Mouse (Mus musculus) gastrocnemius, adult 18-20 months (tissue): ENCODE data around the gene Stx17. TPM values are rescaled to one million over a fixed set of nuclear protein-coding genes. Genes with fewer than 3 reads are reported as not detected.
A peak's percentile ranks its signal among the peaks of the same experiment; 100 is the strongest.

ENCODE experiments used
- DNase-seq: peaks from one replicate; pipeline ENCODE4 v3.0.0; 2021; ENCODE audit warnings: low spot score
- long read RNA-seq, 2 experiments: library from polyadenylated mRNA; stranded (forward); transcript quantifications; one replicate each; pipeline ENCODE4 v2.0.0; 2021
- total RNA-seq, 2 experiments: library from RNA; stranded (reverse); gene quantifications; 2 replicates each; pipeline ENCODE4 v1.2.3; 2021

Gene Stx17
- total RNA-seq = 10 to 100 TPM; 24.0 to 27.4 TPM
- long read RNA-seq, experiment 1, full-length matches to known transcripts = 8 of 18 reads
- long read RNA-seq, experiment 1, partial matches to known transcripts = 3 of 18 reads
- long read RNA-seq, experiment 1, other reads (novel, unspliced or antisense) = 7 of 18 reads
- long read RNA-seq, experiment 2, full-length matches to known transcripts = 10 of 15 reads
- long read RNA-seq, experiment 2, partial matches to known transcripts = 0 of 15 reads
- long read RNA-seq, experiment 2, other reads (novel, unspliced or antisense) = 5 of 15 reads

DNA sequence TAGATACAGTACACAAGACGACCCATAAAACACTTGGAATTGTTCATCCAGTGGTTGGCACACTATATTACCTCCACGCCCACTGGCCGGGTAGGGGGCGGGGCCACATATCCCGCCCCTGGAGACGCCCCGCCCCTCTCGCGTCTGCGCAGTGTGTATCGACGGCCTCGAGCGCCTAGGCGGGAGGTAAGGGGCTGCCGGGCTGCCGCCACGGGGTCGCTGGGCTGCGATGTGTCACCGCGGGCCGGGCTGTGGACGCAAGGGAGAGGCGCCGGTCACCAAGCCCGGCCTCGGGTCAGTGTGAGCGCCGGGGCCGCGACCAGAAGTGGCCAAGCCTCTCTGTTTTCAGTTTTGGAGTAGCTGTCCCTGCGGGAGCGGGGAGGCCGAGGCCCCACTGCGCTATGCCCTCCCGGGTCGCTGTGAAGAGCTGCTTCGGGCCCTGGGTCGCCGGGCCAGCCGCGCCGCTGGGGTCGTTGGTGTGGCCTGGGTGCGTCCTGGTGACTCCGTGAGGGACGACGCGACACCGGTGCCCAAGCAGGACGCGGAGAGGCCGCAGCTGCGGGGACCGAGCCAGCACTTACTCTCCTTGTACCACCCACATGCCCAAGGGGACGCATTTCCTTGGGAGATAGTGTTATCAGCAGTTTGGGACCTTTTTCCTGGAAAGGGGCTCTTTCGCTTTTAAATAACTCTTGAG is at the start of gene Stx17:
Stx17 (plus strand) TSS at position 143 of the 697 bp plus-strand sequence.
- peak; percentile 82 for DNase-seq

DNA sequence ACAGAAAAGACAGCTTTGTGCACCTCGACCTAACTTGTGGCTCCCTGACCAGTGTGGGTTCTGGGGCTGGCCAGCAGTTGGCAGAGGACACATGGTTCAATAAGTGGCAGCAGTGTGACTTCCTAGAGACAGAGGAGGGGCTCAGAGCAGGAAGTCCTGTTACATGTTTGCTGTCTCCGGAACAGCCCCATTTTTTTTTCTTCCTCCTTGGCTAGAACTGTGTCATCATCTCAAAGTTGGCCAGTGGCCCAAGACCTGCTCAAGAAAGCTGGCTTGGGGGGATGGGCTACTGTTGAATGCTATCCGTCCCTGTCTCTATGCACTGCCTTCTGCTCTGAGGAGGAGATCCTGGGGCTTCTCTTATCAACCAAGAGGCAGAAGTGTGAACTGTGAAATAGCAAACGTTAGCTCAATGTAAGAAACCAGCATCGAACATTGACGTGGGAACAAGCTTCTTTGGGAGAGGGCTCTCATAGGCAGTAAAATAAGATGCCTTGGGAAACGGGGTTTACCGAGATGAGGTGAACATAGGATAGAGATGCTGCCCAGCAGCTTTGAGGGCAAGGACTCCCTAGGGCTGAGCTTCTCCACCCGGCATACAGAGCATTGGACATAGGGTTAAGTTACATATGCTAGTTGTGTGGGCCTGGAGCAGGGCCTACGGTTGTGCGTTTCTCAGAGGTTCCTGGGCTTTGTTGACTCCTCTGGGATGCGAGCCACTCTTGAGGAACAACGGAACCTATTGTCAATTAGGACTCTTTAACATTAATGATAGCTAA is 47.8 kb upstream of the Stx17 start:
- peak; percentile 10 for DNase-seq

DNA sequence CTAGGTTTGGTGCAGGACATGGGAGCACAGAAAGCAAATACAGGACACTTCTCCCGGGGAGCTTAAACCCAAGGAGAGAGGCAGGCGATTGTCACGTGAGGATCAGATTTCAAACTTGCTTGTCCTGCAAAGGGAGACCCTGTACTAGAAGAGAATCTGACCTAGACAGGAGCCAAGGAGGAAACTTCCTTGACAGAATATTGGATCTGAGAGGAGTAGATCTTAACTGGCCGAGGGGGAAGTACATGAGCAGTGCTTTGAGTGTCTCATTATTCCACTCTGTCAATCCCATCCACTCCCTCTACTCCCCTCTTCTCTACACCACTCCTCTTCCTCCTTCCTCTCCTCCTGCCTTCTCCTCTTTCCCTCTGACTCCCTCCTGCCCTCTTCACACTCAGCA is 46.5 kb upstream of the Stx17 start:
- DNase-seq = no peak

DNA sequence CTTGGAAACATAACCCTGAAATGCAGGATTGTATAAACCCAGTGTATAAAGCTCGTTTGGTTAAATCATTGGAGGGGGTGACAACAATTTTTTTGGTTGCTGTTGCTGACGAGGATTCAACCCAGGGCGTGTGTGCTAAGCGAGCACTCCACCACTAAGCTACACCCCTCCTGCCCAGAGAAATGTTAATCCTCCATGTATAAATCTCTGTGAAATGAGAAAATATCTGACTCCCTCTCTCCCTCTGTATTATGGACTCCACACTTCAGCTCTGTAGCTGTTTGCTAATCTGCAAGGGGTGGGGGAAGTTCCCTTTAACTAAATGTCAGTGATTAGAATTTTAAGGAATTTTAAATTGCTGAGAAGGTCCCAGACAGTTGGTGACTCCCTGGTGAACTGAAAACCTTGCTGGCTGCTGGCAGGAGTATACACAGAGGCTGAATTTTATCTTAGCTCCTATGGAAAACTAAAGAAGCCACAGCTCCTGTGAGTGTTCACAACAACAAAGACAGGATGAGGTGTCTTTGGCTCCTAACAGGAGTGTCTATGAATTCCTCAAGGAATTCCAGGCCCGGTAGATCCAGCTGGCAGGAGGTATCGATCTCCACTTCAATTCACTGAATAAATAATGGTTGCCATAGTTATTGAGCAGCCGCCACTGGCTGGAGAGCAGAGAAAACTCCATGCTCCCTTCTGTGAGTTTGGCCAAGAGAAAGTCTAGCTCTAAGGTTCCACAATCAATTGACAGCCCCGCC is 45.3 kb upstream of the Stx17 start:
- no peak for DNase-seq

DNA sequence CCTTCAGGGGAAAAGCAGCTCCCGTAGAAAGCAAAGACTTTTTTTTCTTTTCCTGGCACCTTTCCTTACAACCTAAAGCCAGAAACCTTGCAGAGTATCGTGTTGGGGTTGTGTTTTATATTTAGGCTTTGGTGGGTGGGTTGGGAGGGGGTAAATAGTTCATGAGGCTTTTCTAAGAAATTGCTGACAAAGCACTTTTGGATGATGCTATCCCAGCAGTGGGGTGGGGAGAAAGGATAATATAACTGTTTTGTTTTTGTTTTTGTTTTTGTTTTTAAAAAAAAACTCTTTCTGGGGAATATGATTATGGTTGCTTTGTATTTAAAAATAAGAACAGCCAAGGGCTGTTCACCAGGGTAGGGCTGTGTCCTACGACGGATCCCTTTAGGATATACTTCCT is 41.3 kb upstream of the Stx17 start:
- no peak for DNase-seq

DNA sequence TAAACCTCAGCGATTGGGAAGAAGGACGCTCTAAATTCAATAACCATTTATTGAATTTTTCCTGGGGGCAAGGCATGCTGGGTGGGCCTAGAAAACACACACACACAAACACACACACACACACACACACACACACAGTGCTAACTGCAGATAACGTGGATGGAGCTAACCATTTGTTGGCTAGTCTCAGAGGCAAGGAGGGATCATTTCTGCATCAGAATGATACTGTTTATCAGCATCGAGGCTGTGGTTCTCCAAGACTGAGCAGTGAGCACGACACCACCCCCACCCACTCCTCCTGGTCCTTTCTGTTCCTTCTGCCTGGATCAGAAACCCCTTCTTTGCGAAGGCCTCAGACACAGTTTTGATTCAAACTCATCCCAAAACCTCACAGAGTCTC is 38.1 kb upstream of the Stx17 start:
- no peak for DNase-seq

DNA sequence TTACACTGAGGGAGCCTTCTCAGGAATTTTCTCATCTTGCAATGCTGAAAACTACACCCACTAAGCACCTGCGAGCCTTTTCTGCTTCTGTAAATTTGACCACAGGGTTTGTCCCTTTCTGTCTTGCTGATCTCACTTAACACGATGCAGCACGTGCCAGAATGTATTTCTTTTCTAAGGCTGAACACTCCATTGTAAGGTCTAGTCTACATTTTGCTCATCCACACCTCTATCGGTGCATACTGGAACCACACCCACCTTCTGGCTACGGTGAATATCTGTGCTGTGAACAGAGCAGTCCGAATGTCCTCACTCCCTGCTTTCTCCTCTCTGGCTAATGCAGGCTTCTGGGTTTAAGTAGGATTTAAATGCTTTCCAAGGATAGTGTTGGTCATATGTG is 37.2 kb upstream of the Stx17 start:
- DNase-seq = no peak

DNA sequence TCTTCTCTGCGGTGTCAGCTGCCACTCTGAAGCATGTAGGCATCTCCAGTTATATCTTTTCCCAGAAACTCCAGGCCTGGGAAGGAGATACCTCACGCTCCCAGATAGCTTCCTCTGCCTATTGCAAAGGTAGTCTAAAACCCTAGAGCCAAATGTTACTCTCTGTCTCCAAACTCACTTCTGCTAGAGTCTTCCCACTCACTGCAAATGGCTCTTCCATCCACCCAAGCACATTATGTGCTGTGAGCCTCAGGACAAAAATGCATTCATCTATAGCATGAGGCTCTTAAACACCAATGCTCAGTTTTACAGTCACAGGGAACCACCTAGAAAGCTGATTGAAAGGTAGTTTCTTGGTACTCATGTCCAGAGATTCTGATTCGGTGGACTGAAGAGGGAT is 31.5 kb upstream of the Stx17 start:
- DNase-seq = no peak

DNA sequence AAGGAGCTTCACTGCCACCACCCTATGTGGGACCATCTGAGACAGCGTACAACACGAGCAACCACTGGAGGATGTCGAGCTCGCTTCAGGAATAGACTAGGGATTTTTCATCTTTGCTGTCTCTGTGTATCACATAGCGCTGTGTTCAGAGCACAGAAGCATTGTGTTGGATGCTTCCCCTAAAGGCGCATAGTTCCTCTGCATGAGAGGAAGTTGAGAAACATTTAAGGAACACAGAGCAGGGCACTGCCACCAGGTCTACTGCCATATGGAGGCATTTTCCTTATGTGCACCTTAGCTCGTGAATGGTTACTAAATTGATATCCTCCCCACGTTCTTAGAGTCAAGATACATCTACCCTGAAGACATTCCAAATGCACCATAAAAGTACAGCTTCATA is 24.5 kb upstream of the Stx17 start:
- no peak for DNase-seq

DNA sequence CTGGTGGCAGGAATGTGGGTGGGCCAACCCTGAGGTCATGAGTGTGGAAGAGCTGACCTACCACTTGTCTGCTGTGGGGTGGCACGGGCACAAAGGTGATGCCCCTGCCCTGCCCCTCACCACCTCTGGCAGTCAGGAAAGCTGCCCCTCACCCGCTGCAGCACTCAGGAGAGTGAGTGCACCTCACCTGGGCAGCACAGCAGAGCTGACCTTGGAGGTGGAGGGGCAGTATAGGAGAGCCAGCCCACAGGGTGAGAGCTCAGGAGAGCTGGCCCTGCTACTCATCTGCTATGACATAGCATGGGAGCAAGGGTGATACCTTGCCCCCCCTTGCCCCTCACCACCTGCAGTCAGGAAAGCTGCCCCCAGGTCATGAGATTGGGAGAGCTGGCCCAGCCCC is 22.7 kb upstream of the Stx17 start:
- DNase-seq = no peak

DNA sequence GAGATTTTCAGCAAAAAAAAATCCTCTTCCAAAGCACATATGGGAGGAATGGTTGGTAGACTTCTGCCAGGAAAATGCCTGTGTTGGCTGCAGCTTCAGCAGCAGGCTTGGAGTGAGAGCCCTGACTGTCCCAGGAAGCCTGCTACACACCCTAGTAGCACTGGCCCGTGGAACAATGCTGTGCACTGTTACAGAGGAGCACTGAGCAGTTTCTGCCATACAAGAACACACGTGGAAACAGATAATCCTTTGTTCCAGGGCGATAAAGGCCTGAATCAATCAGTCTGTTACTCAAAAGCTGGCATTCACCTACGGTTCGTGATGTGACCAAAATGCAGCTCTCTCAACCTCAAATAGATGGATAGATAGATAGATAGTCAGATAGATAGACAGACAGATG is 19.3 kb upstream of the Stx17 start:
- no peak for DNase-seq

DNA sequence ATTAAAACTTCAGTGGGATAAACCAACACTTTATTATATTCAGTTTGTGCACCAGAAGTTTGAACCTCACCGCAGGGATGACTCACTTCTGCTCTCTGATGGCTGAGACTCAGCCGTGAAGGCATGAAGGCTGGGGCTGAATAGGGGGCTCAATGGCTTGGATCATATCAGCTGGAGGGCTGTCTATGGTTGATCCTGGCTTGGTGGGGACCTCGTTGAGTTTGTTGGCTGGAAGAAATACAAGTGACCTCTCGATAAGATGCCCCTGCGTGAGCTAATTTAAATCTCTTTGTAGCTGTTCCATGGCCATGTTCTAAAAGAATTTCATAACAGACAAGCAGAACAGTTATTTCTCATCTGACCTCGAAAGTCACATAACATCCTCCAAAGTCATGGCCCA is 17.6 kb upstream of the Stx17 start:
- no peak for DNase-seq

DNA sequence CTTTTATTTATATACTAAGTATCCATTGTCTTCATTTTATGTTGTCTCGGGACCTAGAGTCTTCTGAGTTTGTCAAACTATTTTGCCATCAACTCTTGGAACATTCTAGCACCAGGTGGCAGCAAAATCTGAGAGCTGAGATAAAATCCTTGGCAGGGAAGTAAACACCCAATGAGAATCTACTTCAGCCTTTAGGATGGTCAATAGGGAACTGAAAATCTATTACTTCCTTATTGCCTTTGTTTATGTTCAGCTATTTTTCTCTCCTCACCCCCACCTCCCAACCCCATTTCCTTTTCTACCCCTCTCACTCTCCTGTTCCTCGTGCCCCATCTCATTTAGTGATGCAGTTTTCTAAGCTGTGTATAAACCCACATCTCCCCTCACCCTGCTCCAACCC is 16.1 kb upstream of the Stx17 start:
- DNase-seq = no peak

DNA sequence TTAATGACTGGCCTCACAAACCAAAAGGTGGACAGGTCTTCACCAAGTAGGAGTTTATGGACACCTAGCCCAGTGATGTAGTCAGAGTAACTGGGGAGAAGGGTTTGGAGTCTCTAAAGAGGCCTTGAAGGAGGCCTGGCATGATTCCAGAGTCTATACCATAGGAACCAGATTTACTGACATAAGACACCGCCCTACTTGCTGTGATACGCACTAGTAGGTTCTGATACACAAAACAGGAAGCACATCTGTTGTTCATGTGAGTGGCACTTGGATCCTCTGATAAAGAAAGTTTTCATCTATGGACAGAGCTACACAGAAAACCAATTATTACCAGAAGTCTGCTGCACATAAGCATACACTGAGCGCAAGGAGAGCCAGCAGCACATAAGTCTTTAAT is 14.4 kb upstream of the Stx17 start:
- DNase-seq = no peak

DNA sequence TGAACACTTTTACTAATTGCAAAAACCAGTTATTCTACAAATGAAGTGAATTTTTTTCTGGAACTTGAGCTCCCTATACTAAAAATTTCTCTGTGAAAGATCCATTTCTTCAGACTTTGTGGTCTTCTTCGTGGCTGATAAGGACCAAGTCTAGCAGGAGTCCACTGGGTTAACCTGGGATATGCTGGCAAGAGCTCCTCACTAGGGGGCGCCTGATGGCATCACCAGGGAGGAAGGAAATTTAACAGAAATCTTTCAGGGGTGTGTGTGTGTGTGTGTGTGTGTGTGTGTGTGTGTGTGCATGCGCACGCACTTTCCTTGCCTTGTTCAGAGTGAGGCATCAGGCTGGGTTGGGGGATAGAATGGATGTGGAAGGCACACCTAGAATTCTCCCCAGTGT is 8.5 kb upstream of the Stx17 start:
- DNase-seq = peak; percentile 10

DNA sequence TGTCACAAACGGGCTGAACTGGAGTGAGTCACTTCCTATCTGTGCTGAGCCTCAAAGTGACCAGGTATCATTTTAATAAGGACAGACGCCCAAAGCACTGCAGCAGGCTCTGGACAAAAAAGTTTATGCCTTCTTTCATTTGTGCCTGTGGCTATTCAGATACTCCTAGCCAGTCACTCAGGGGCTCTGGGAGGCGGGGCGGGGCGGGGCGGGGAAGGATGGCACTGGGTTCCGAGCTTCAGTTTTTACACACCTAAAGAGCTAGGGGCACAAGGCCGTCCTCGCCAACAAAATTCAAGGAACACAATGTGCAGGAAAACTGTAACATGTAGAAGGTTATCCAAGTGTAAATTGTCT is 321 bp upstream of the Stx17 start:
- no peak for DNase-seq

DNA sequence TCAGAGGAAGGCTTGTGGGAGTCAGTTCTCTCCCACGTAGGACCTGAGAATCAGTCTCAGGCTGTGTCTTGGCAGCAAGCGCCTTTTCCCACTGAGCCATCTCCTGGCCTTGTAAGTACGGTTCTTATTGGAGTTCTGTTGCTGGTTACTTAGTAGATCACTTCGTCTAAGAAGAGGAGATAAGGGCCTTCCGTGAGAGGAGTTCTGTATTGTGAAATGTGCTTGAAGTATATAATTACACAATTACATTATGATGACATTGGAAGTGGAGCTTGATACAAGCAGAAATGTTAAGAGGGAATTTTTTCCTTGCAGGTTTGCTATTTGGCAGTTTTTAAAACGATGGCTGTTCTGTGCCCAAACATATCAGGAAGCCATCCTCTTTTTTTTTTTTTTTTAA is 5.6 kb downstream of the Stx17 start:
- DNase-seq = no peak

DNA sequence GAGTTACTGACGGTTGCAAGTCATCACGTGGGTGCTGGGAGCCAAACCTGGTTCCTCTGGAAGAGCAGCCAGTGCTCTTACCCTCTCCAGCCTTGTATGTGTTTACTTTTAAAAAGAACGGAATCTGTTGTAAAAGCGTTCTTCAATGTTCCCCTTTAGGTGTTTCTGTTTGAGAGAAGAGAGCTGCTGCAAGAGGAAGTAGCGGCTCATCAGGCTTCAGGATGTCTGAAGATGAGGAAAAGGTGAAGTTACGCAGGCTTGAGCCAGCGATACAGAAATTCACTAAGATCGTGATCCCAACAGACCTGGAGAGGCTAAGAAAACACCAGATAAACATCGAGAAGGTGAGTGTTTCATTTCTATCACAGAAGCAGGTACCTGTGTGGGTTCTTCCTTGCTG is 6.9 kb downstream of the Stx17 start:
- no peak for DNase-seq

DNA sequence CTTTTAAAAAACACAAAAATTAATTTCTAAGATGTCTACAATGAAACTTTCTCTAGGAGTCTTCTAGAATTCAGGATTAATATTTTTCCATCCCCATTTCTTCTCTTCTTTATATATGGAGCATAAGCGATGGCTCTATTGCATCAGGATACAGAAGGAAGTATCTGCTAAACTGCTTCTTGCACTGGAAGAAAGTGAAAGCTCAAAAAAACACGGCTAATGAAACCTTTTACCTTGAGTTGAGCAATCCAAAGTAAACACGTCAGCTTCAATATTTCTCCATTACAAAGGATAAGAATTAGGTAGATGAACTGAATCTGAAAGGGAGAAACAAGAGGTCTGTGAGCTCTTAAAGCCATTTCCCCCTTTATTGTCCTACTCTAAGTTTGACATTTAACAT is 8.0 kb downstream of the Stx17 start:
- DNase-seq = no peak

DNA sequence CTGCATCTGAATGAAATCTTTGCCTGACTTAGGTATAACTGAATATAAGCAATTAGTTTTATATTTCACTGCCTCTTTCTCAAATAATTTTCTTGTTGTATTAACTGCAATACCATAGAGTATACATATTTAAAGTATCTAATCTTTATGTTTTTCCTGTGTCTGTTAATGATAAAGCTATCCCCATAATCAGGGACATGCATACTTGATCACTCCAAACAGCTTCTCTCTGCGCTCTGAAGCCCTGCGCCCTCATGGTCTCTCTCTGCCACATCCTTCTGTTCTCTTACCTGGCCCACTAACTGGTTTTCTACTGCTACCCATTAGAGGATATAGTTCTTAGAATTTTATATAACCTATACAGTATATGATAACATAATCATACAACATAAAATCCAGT is 24.8 kb downstream of the Stx17 start:
- no peak for DNase-seq

DNA sequence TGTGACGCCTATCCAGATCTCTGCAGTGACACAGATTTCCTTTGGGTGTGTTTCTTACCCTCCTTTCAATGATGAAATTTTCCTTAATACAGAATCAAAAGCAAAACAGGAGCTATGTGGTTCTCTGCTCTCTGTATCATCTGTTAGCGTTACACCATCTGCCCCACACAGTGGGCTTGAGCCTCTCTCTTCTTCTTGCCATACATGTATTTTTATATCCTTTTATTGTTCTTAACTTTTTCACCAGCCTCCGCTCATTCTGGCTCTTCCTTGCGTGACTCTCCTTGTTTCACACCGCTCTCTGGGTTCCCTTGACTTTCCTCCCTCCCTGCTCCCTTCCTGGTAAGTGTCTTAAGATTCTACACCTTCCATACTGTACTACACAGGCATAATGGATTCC is 28.5 kb downstream of the Stx17 start:
- no peak for DNase-seq

DNA sequence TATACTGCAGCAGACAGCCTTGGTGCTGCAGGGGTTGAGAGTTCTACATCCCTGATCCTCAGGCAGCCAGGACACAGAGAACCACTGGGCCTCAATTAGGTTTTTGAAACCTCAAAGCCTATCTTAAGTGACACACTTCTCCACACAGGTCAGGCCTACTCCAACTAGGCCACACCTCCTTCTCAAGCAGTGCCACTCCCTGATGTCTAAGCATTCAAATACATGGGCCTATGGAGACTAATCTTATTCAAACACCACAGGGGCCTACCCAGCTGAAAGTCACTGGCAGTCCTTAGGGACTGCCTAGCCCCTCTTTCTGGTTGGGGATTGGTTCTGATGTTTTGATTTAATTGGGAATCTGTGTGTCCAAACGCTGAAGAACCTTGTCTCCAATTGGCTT is 31.1 kb downstream of the Stx17 start:
- no peak for DNase-seq
